Mouse (Mus musculus) left cerebral cortex, postnatal 14 days (tissue): ENCODE data around the gene Ifit3. TPM values are rescaled to one million over a fixed set of nuclear protein-coding genes. Genes with fewer than 3 reads are reported as not detected.

ENCODE experiments used
- DNase-seq, 2 experiments: peaks; one replicate each; pipeline ENCODE4 v3.0.0; 2021 to 2022; ENCODE audit warnings: low spot score in 2 of 2, mixed read lengths in 1 of 2
- intact Hi-C: fragments of 180-260 bp; cut with DNase I; formaldehyde crosslinking; loops from one replicate; pipeline ENCODE4 v1.15.1; 2025
- total RNA-seq, 2 experiments: library from RNA; stranded (reverse); gene quantifications; 2 replicates each; pipeline ENCODE4 v1.2.3; 2021

The Ifit3 gene
- total RNA-seq, 2 experiments from 2014 or later = 1.5 to 2.1 TPM

- intact Hi-C loops = no loop called here
- DNase-seq = no peak
Measured at GRCm38 (mm10) chr19:34633484-34633883, 50.2 kb downstream of the Ifit3 start.

GRCm38 (mm10) chr19:34636933-34637557 is 53.7 kb downstream of the Ifit3 start:
- DNase-seq = peak; percentile 46 to 67
- intact Hi-C loops = loop anchor here (2.0 to 5.0 kb wide), 3 partner anchors 86 to 395 kb away; partner anchors contain the start of gene Ifit2

Other genes with a start within 250 kb of the Ifit3 start
- gene Ch25h, start 108.4 kb upstream of the Ifit3 start, total RNA-seq = under 1 TPM; 0.59 to 0.89 TPM
- 10 to 100 TPM; 15.7 to 18.6 TPM for gene Lipa, start 56.1 kb upstream of the Ifit3 start, total RNA-seq
- 1 to 10 TPM; 7.7 TPM for gene Ifit2, start 32.8 kb upstream of the Ifit3 start, total RNA-seq
- gene Ifit1bl1, start 18.4 kb downstream of the Ifit3 start, total RNA-seq = 1 to 10 TPM; 1.6 to 2.2 TPM
- 1 to 10 TPM; 1.2 to 1.3 TPM for gene Ifit3b, start 24.4 kb downstream of the Ifit3 start, total RNA-seq
- under 1 TPM; 0.27 to 0.53 TPM for gene Ifit1bl2, start 57.2 kb downstream of the Ifit3 start, total RNA-seq
- gene Ifit1, start 57.3 kb downstream of the Ifit3 start, total RNA-seq = under 1 TPM; 0.18 to 0.36 TPM
- gene Slc16a12, start 163.8 kb downstream of the Ifit3 start, total RNA-seq = 1 to 10 TPM; 2.1 to 5.4 TPM